Mouse (Mus musculus) lung, postnatal 0 days (tissue): Measurements from ENCODE around the gene Nr5a2.

Source experiments
- CTCF ChIP-seq: IDR thresholded peaks from 2 replicates; pipeline ENCODE4 v1.5.1; 2016; ENCODE audit warnings: antibody characterized with exemption, mild to moderate bottlenecking
- EP300 ChIP-seq: IDR thresholded peaks from 2 replicates; pipeline ENCODE4 v1.6.1; 2016; ENCODE audit warnings: antibody characterized with exemption, mild to moderate bottlenecking, control low read depth

- TF ChIP-seq CTCF, result no peak
- TF ChIP-seq EP300, result no peak
Observed at GRCm38 (mm10) chr1:136946404-136946803, 13.8 kb downstream of the Nr5a2 start.
